Mouse (Mus musculus) layer of hippocampus, adult 9-11 months (tissue): ENCODE results near the gene Trip11.
"Not testable (repeated sequence)": the region's sequence is repeated elsewhere in the genome, so short reads cannot be mapped to it uniquely, and the experiment has no call there.

ENCODE experiments used
- DNase-seq: peaks from one replicate; pipeline ENCODE4 v3.0.0; 2022

Gene Trip11

DNA sequence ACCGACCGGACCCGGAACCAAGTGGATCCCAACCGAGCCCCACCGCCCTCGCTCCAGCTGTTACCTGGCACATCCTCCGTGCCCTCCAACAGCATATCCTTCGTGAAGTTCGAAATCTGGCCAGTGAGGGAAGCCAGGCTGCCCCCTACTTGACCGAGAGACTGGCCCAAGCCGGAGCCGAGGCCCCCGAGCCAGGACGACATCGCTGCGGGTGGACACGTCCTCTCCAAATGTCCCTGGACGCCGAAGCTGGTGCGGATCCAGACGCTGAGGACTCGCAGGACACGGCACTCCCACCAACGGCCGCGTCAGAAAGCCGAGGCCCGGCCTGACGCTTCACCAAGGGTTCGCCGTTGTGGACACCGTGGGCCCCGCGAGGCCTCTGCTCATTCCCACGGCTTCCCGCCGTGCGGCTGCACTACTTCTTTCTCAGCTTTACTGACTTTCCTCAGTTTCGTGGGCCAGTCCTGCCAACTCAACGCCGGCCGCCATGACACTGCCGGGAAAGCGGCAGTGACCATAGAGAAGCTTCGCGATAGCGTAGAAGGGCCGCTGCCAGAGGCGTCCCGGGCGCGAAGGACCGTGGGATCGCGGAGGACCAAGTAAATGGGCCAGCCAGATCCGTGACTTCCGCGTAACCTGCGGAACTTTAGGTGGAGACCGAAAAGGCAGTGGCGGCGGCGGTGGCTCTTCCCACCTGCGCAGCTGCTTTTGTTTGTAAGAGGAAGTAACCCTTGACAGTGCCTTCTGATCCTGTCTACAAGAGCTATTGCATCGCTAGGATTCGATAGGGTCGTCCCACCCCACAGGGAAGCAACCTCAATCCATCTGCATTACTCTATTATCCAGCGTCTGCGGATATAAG, at the start of gene Trip11:
Gene Trip11, minus strand, starts transcription at position 642 of the 865 bp plus-strand sequence.
- peak; percentile 91 for DNase-seq

DNA sequence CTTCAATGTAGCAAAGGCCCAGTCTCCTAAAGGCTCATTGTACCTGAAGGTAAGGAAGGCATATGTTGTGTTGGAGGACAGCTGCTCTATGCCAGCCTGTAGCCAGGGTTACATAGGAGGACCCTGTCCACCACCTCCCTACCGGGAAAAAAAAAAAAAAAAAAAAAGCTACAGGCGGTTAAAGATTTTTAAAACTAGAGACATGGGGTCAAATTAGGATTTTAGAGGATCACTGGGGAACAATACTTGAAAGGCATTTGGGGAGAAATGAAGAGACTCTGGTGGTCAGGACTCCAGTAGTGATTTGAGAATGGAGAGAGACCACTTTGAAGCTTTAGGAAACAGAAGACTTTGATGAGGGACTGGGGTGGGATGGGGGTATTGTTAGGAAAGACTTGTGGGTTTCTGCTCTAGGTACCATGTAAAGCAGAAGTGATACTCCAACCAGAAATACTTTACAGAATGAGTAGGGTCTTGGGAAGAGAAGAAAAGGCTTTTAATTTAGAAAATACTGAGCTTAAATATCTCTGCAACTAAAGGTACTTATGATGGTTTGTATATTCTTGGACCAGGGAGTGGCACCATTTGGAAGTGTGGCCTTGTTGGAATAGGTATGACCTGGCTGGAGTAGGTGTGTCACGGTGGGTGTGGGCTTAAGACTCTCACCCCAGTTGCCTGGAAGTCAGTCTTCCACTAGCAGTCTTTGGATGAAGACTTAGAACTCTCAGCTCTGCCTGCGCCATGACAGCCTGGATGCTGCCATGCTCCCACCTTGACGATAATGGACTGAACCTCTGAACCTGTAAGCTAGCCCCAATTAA, 46.1 kb upstream of the Trip11 start:
- not testable (repeated sequence) for DNase-seq

DNA sequence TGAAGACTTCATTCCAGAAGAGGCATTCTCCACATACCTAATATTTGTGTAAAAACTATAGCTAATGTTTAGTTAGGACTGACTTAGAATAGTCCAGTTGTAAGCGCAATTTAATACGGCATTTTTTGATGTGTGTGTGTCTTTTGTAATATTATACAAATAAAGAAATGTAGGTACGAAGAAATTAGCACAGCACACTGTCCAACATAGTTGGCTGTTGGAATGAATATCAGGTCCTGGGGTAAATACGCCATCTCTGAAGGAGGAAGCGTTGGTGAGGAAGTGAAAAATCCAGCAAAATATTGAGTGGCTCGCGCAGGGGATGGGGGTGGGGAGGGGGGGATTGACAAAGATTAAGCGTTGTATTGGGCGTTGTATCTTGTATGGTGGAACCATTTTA, 45.5 kb upstream of the Trip11 start:
- DNase-seq: no peak

DNA sequence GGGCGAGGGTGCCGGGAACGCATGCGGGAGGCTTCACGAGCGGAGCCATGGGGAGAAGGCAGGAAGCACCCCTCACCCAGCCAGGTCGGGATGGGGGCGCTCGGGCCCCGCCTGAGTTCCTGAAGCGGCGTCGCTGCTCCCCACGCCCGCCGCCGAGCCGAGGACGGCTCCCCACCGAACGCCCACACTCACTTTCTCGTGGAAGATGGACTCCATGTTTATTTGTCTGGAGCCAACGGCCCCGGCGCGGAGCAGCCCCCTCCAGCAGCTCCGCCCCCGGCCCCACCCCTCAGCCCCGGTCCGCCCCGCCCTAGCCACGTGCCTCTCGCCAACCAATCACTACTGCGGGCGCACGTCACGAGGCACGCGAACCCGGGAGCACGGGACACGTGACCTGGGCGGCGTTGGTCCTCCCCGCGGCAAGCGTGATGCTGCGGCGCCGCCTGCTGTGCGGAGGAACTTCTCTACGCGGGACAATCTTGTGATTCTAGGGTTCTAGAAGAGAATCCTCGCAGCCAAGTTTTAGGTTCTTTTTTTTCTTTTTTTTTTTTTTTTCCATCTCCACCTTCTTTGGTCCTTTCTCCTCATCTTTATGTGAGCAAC, 45.0 kb upstream of the Trip11 start, which contains the start of gene Atxn3:
Gene Atxn3, minus strand, starts transcription at position 305 of the 603 bp plus-strand sequence.
- peak; percentile 97 for DNase-seq

DNA sequence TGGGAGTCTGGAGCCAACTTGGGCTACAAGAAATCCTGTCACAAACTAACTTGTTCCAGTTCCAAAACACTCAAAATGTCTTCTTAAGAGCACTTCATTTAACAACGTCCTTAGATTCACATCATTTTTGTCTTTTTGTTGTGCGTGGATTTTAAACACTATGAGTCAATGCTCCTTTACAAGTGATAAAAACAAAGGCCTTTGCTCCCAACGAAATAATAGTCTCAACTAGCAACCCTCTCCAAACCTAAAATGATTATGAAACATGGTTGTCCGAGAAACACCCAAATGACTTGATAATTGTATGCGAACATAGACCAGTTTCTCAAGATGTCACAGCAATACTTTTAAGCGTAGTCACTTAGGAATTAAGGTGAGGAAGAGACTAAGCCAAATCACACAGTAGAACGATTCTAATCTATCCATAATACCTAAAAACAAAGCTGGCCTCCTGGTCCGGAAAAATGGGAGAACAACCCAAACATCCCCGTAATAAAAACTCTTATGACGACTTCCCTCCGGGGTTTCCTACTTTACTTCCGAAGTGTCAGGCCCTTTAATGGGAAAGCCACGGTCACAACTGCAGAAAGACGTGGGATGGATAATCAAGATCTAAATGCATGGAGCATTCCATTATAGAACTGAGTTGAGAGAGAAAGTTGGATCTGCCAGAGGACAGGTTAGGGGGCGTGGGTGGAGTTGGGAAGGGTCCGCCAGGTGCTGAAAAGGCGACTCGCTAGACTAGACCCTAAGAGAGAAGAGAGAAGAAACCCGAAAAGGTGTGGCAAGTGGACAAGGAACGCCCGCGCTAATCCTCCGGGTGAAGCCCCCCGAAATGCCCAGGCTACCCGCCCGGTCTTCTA, 44.2 kb upstream of the Trip11 start:
- DNase-seq: no peak

DNA sequence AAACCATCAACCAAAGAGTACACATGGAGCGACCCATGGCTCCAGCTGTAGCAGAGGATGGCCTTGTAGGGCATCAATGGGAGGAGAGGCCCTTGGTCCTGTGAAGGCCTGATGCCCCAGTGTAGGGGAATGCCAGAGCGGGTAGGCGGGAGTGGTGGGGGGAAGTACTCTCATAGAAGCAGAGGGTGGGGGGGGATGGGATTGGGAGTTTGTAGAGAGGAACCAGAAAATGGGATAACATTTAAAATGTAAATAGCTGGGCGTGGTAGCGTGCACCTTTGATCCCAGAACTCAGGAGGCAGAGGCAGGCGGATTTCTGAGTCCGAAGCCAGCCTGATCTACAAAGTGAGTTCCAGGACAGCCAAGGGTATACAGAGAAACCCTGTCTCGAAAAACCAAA, 42.8 kb upstream of the Trip11 start:
- not testable (repeated sequence) for DNase-seq

DNA sequence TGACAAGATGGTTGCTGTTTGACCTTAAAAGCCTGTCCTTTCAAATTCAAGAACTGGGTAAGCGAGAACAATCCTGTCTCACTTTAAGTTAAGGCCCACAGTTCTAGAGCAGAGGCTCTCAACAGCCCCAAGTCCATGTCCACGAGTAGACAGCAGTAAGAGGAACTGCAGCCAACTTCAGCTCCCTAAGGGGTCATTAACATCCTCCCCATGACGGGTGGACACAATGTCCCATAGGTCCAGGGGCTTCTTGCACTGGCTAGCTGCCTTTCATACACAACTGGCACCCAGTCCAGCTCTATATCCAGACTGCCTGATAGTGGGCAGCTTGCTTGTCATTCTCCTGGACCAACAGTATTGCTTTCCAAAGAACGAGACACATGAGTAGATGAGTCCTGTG, 35.7 kb upstream of the Trip11 start:
- DNase-seq: no peak

DNA sequence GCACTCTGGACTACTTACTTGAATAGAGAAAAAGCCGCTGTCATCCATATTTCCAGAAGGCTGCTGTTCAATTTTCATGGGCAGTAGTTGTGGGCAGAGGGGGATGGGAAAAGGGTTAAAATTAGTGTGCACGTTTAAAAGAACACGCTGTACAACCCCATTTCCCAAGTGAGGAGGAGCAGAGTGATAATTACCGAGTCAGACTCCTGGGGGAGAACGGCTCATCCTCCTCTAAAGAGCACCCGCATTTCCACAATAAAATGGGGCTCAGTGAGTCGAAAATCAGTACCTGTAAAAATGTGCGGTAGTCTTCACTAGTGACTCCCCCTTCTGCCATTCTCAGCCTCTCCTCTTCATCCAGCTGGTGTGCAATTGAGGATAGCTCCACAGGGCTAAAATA, 34.9 kb upstream of the Trip11 start:
- no peak for DNase-seq

DNA sequence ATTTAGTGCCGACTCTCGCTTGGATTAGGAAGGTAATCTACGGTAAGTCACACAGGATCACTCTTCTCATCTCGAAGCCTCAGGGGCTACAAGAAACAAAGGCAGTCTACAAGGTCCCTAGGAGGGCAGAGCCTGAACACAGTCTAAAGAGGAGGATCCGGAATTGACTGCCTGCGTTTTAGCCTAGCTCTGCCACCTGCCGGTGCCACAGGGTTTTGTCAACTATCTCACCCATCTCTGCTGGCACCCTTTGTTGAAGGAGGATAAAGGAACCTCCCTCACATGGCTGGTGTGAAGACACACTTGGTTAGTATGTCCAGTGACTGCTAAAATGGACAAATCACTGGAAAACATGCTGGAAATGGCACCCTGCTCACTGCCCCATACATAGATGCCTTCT, 24.5 kb upstream of the Trip11 start:
- no peak for DNase-seq

DNA sequence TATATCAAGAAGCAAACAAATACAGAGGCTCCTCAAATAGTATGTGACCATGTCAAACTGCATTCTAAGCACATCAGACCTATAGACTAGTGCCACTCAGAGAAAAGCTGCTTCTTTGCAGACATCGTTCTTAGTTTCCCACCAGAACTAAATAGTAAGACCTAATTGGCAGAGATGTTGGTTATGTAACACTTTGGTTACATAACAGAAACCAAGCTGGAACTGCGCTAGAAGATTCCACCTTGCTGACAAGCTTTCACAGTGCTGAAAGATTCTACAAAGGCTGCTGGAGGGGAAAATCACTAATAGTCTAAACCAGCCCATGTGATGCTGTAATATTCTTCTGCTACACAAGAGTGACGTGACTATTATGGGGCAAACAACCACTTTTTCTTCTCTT, 22.2 kb upstream of the Trip11 start:
- DNase-seq: no peak

DNA sequence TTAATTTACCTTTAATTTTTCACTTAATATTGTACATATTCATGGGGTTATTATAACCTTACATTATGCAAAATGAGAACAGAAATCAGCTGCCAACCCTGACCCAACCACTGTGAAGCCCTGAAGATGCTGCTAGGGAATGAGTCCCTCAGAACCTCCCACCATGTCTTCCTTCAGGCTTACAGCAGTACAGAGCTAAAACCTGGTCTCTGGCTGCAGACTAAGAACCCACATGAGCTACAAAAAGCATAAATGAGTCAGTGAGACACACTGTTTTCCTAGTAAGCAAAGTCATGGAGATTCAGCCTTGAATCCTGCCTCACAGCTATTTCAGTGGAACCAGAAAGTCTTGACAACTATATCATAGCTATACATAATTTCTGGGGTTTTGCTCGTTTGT, 15.4 kb upstream of the Trip11 start:
- no peak for DNase-seq

DNA sequence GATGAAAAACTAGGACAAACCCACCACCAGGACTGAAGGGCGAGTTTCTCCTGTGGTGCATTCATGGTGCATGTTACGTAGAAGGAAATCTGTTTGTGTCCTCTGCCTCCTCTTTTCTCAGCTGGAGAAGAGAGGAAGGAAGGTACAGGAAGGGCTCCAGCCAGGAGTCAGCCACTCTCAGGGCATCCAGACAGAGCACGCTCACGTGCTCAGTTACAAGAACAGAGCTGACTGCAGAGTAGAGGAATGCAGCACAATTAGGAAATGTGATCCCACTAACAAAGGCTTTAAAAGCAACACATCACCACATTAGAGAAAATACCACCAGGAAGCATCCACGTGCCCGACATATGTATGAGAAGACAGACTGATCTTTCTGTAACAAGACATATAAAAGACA, 9.2 kb upstream of the Trip11 start:
- no peak for DNase-seq

DNA sequence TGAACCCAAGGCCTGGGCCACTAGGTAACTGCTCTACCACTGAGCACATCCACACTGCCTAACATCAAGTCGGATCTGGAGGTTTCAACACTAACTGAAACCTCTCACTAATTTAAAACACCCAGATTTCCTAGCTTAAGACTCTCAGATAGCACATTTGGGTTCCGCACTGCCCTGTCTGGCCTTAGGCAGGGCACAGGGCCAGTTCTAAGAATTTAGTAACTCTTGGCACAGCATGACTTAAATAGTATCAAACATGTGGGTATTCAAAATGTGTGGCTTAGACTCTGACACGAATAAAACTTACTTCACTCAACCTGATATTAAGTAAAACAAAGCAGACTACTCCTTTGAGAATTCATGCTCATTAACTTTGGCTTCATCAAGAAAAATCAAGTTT, 6.8 kb upstream of the Trip11 start:
- no peak for DNase-seq

DNA sequence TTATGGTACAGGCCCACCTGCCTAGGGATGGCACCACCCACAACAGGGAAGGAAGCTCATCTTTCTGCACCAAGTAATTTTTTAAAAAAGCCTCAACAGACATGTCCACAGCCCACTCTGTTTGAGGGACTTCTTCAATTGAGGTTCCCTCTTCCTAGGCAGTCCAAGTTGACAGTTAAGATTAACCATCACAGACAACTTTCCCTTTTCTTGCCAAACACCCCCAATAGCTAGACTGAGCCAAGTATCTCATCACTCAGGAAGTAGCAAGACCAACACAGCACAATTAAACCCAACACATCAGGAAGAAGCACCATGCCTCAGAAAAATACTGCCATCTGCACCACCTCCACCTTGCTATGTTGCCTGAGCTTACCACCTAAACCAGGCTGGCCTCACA, 4.1 kb upstream of the Trip11 start:
- no peak for DNase-seq

DNA sequence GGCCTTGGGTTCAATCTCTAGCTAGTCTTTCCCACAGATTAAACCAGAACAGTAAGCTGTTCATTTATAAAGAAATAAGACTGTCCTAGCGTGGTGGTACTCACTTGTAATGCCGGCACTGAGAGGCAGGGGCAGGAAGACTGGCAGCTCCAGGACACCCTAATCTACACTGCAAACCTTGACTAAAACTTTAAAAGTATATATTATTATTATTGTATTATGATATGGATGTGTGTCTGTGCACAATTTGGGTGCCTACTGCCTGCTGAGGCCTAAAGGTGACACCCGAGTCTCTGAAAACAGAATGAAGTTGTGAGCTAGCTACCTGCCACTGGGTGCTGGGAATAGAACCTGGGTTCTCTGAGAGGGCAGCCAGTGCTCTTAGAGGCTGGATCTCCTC, 1.7 kb downstream of the Trip11 start:
- DNase-seq: no peak

DNA sequence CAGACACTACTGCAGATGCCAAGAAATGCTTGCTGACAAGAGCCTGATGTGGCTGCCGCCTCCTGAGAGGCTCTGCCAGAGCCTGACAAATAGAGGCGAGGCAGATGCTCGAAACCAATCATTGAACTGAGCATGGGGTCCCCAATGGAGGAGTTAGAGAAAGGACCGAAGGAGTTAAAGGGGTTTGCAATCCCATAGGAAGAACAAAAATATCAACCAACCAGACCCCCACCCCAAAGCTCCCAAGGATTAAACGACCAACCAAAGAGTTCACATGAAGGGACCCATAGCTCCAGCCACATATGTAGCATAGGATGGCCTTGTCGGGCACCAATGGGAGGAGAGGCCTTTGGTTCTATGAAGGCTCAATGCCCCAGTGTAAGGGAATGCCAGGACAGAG, 2.7 kb downstream of the Trip11 start:
- DNase-seq: no peak

DNA sequence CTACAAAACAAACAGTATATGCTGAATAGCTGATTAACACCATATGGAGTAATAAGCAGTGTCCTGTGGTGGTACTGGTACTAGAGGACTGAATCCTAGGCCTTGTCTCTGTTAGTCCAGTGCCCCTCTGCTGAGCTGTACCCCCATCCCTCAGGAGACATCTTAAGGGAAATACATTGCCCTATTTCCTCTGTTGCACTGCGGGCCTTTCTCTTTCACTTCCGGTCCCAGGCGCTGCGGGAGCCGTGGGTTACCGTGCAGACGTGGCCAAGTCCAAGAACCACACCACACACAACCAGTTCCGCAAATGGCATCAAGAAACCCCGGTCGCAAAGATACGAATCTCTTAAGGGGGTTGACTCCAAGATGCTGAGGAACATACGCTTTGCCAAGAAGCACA, 7.2 kb downstream of the Trip11 start:
- DNase-seq: no peak

DNA sequence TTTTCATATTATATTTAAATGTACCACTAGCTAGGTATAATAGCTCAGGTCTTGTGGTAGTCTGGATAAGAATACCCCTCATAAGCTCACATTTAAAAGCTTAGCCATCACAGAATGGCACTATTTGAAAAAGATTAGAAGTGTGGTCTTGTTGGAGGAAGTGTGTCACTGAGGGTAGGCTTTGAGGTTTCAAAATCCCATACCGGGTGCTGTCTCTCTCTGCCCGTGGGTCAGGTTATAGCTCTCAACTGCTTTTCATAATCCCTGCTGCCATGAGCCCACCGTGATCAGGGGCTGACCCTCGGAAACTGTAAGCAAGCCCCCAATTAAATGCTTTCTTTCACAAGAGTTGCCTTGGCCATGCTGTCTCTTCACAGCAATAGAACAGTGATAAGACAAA, 8.2 kb downstream of the Trip11 start:
- no peak for DNase-seq

DNA sequence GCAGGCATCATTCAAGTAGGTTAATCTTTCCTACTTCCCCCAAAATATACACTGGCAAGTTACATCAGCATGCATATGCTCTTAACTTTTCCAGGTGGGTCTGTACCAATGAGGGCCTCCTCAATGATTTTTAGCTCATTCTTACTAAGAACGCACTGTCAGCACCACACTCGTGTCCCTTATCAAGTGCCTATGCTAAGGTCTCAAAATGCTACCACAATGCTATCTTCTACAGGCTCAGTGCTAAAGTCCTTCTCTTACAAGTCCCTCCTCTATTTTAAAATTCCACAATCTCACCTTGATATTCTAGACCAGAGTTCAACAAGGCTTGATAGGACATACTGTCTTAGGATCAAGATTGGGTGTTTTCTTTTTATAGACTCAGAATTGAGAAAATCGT, 8.9 kb downstream of the Trip11 start:
- DNase-seq: no peak

DNA sequence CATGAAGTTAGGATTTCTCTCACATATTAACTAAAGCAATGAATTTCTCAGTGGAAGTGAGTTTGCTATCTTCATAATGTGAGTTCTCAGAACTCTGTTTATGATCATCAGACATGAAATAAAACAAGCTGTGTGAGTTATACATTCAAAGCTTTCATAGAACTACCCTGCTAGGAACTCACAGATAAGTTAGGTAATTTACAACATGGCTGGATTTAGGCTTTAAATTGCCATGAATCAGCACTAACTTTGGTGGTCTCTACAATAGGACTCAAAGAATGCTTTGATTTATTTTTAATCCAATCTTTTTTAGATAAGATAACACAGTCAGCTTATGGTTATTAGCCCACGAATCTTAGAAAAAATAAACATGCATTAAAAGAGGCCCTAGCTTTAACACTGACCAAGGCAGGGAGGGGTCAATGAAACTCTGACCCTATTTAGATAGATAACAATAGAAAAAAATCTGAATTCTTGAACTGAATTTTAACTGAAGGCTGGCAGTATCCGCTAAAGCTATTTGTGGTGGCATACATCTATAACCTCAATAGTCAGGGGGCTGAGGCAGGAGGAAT, 13.3 kb downstream of the Trip11 start:
- no peak for DNase-seq

DNA sequence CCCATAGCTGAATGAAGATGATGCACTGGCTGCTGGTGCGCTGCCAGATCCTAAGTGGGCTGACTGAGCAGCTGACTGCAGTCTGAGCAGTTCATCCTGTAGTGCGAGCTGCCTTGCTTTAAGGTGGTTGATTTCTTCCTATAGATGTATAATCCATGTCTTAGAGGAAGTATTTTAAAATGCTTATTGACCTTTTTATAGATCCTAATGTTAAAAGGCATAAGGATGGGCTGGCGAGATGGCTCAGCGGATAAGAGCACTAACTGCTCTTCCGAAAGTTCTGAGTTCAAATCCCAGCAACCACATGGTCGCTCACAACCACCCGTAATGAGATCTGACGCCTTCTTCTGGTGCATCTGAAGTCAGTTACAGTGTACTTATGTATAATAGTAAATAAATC, 14.1 kb downstream of the Trip11 start:
- DNase-seq: no peak

DNA sequence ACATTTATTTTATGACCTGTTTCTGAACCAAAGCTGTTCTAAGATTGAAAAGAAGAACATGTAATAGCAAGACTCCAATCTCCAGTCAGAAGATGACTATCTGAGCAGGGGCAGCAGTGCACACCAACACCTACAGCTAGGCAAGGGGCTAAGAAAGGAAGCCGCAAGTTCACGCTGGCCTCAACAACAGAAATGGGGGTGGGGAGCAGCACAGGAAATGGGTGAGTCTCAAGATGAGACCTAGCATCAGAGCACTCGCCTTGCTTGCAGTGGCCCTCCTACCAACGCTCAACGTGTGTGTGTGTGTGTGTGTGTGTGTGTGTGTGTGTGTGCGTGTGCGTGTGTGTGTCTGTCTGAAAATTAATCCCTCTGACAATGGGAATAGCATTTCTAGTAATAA, 16.0 kb downstream of the Trip11 start:
- DNase-seq: no peak
